Mouse (Mus musculus) hindbrain, embryonic 12.5 days (tissue): ENCODE measurements around the gene Gm12166. TPM values are rescaled to one million over a fixed set of nuclear protein-coding genes. Genes with fewer than 3 reads are reported as not detected.

Experiments
- ATAC-seq: fragments of 200-750 bp; cut with Nextera tagmentation; 2 replicates; pipeline ENCODE4 v1.8.0; 2017; ENCODE audit warnings: moderate TSS enrichment; ENCODE audit not compliant: low FRiP score
- H3K27ac ChIP-seq: fragments of 300-500 bp; sonication (generic); 2 replicates; pipeline ENCODE4 v1.5.1; 2016; ENCODE audit warnings: mild to moderate bottlenecking
- H3K27me3 ChIP-seq: fragments of 300-500 bp; sonication (generic); 2 replicates; pipeline ENCODE4 v1.6.1; 2016; ENCODE audit warnings: mild to moderate bottlenecking
- H3K36me3 ChIP-seq: fragments of 300-500 bp; sonication (generic); 2 replicates; pipeline ENCODE4 v1.6.1; 2016; ENCODE audit warnings: mild to moderate bottlenecking
- H3K4me1 ChIP-seq: fragments of 300-500 bp; sonication (generic); 2 replicates; pipeline ENCODE4 v1.6.1; 2016
- H3K4me2 ChIP-seq: fragments of 300-500 bp; sonication (generic); replicated peaks from 2 replicates; pipeline ENCODE4 v1.6.1; 2016; ENCODE audit warnings: mild to moderate bottlenecking
- H3K4me3 ChIP-seq: fragments of 300-500 bp; sonication (generic); 2 replicates; pipeline ENCODE4 v1.5.1; 2016; ENCODE audit warnings: mild to moderate bottlenecking
- H3K9ac ChIP-seq: fragments of 300-500 bp; sonication (generic); 2 replicates; pipeline ENCODE4 v1.6.1; 2016; ENCODE audit warnings: mild to moderate bottlenecking, moderate library complexity
- H3K9me3 ChIP-seq: fragments of 300-500 bp; sonication (generic); replicated peaks from 2 replicates; pipeline ENCODE4 v1.6.1; 2016; ENCODE audit warnings: mild to moderate bottlenecking
- WGBS: fragments of 180-500 bp; shearing (Covaris S2); methylation state at CpG from one replicate; pipeline ENCODE4 v1.1.7; 2016; 5-methylcytosine and 5-hydroxymethylcytosine counted together
- polyA plus RNA-seq: library from polyadenylated mRNA; unstranded; fragments of >200 nt; fragmentation: Nextera tagmentation; extraction: Ambion mirVana; gene quantifications from 2 replicates; pipeline ENCODE4 v1.2.1, GENCODE M21; 2016

Gm12166 gene
- polyA plus RNA-seq, 1 experiment from 2014 or later = 2.7 TPM

- Histone ChIP-seq H3K4me3 (no peak overlapping the region), H3K27me3 (no peaks in the 10 kb centered on the region), H3K9me3 (no peaks in the 10 kb centered on the region), H3K4me1 (peaks cover 26% of the 10 kb centered on the region), H3K4me2 (0 out of 2 replicates have a peak overlapping the region, but pooled peaks have one; percentile 21), H3K27ac (peak overlapping the region; percentile 69; the same call in 1 of the 2 replicates), H3K36me3 (no peaks in the 10 kb centered on the region), H3K9ac (no peak overlapping the region)
- ATAC-seq = no peak
- WGBS = 86% methylated on average over 4 of the region's 4 CpGs
Observed at GRCm38 (mm10) chr11:46070161-46070560, 18.0 kb upstream of the Gm12166 start.

- ATAC-seq = peak; percentile 43
- H3K27ac ChIP-seq = peak overlapping the region; percentile 69; the same call in 1 of the 2 replicates
- H3K9me3 ChIP-seq = no peaks in the 10 kb centered on the region
- H3K4me3 ChIP-seq = no peak overlapping the region
- no peaks in the 10 kb centered on the region for H3K27me3 ChIP-seq
- no peaks in the 10 kb centered on the region for H3K36me3 ChIP-seq
- H3K9ac ChIP-seq = no peak overlapping the region
- H3K4me1 ChIP-seq = peaks cover 32% of the 10 kb centered on the region
- H3K4me2 ChIP-seq = 0 out of 2 replicates have a peak overlapping the region, but pooled peaks have one; percentile 21
- 29% methylated on average over 16 of the region's 17 CpGs for WGBS
Observed at GRCm38 (mm10) chr11:46069408-46070003, 17.4 kb upstream of the Gm12166 start.

- no peaks in the 10 kb centered on the region for H3K27me3 ChIP-seq
- peaks cover 32% of the 10 kb centered on the region for H3K4me1 ChIP-seq
- no peaks in the 10 kb centered on the region for H3K36me3 ChIP-seq
- peak overlapping the region; percentile 69 for H3K27ac ChIP-seq
- H3K9me3 ChIP-seq = no peaks in the 10 kb centered on the region
- no peak overlapping the region for H3K4me3 ChIP-seq
- no peak overlapping the region for H3K4me2 ChIP-seq
- no peak overlapping the region for H3K9ac ChIP-seq
- ATAC-seq = no peak
- WGBS = 29% methylated on average over 12 of the region's 12 CpGs
Observed at GRCm38 (mm10) chr11:46068756-46069407, 16.8 kb upstream of the Gm12166 start.

GRCm38 (mm10) chr11:46067371-46068060 is 15.4 kb upstream of the Gm12166 start:
- ATAC-seq = no peak

GRCm38 (mm10) chr11:46065201-46066011 is 13.3 kb upstream of the Gm12166 start:
- Histone ChIP-seq H3K27ac (no peak overlapping the region), H3K9me3 (no peaks in the 10 kb centered on the region), H3K9ac (no peak overlapping the region), H3K4me1 (peaks cover 24% of the 10 kb centered on the region), H3K4me2 (no peak overlapping the region), H3K36me3 (peaks cover 7% of the 10 kb centered on the region; the same call in 1 of the 2 replicates), H3K27me3 (no peaks in the 10 kb centered on the region), H3K4me3 (no peak overlapping the region)
- 58% methylated on average over 21 of the region's 21 CpGs for WGBS
- ATAC-seq = 0 out of 2 replicates have a peak, but pooled peaks have one; percentile 44

More at GRCm38 (mm10) chr11:46067371-46068060, 15.4 kb upstream of the Gm12166 start:
- WGBS = 90% methylated on average over 10 of the region's 10 CpGs
- H3K4me2 ChIP-seq = no peak overlapping the region
- H3K4me1 ChIP-seq = peaks cover 24% of the 10 kb centered on the region
- H3K9ac ChIP-seq = no peak overlapping the region
- H3K27ac ChIP-seq = no peak overlapping the region
- no peak overlapping the region for H3K4me3 ChIP-seq
- H3K27me3 ChIP-seq = no peaks in the 10 kb centered on the region
- no peaks in the 10 kb centered on the region for H3K9me3 ChIP-seq
- H3K36me3 ChIP-seq = no peaks in the 10 kb centered on the region

GRCm38 (mm10) chr11:46064767-46065166 is 12.6 kb upstream of the Gm12166 start:
- no peak overlapping the region for H3K9ac ChIP-seq
- H3K9me3 ChIP-seq = no peaks in the 10 kb centered on the region
- peaks cover 7% of the 10 kb centered on the region; the same call in 1 of the 2 replicates for H3K36me3 ChIP-seq
- H3K4me3 ChIP-seq = no peak overlapping the region
- no peak overlapping the region for H3K4me2 ChIP-seq
- 72% methylated on average over 8 of the region's 8 CpGs for WGBS
- no peaks in the 10 kb centered on the region for H3K27me3 ChIP-seq
- H3K4me1 ChIP-seq = peaks cover 20% of the 10 kb centered on the region
- ATAC-seq = 0 out of 2 replicates have a peak, but pooled peaks have one; percentile 6
- no peak overlapping the region for H3K27ac ChIP-seq

GRCm38 (mm10) chr11:46062993-46063731 is 11.0 kb upstream of the Gm12166 start:
- Histone ChIP-seq H3K9ac (no peak overlapping the region), H3K27me3 (no peaks in the 10 kb centered on the region), H3K9me3 (no peaks in the 10 kb centered on the region), H3K4me3 (no peak overlapping the region), H3K4me2 (no peak overlapping the region), H3K27ac (no peak overlapping the region), H3K36me3 (peaks cover 7% of the 10 kb centered on the region; the same call in 1 of the 2 replicates), H3K4me1 (peaks cover 8% of the 10 kb centered on the region)
- WGBS = 60% methylated on average over 9 of the region's 9 CpGs
- no peak for ATAC-seq

GRCm38 (mm10) chr11:46062569-46062968 is 10.4 kb upstream of the Gm12166 start:
- ATAC-seq = no peak
- Histone ChIP-seq H3K4me2 (no peak overlapping the region), H3K27ac (no peak overlapping the region), H3K9ac (no peak overlapping the region), H3K4me3 (no peak overlapping the region), H3K36me3 (peaks cover 7% of the 10 kb centered on the region; the same call in 1 of the 2 replicates), H3K9me3 (no peaks in the 10 kb centered on the region), H3K4me1 (peaks cover 8% of the 10 kb centered on the region), H3K27me3 (no peaks in the 10 kb centered on the region)
- 60% methylated on average over 4 of the region's 4 CpGs for WGBS

GRCm38 (mm10) chr11:46061776-46062445 is 9.8 kb upstream of the Gm12166 start:
- H3K4me1 ChIP-seq = peaks cover 14% of the 10 kb centered on the region
- H3K9me3 ChIP-seq = no peaks in the 10 kb centered on the region
- no peaks in the 10 kb centered on the region for H3K27me3 ChIP-seq
- H3K27ac ChIP-seq = no peak overlapping the region
- H3K9ac ChIP-seq = no peak overlapping the region
- no peak for ATAC-seq
- H3K36me3 ChIP-seq = peaks cover 7% of the 10 kb centered on the region; the same call in 1 of the 2 replicates
- H3K4me3 ChIP-seq = no peak overlapping the region
- 84% methylated on average over 6 of the region's 6 CpGs for WGBS
- no peak overlapping the region for H3K4me2 ChIP-seq

GRCm38 (mm10) chr11:46060651-46061020 is 8.5 kb upstream of the Gm12166 start:
- no peak for ATAC-seq
- WGBS = 86% methylated on average over 5 of the region's 5 CpGs
- Histone ChIP-seq H3K27ac (no peak overlapping the region), H3K9ac (no peak overlapping the region), H3K36me3 (peaks cover 7% of the 10 kb centered on the region; the same call in 1 of the 2 replicates), H3K4me3 (no peak overlapping the region), H3K4me2 (no peak overlapping the region), H3K27me3 (no peaks in the 10 kb centered on the region), H3K9me3 (no peaks in the 10 kb centered on the region), H3K4me1 (peaks cover 20% of the 10 kb centered on the region)
